Mouse (Mus musculus): ENCODE measurements around the gene Ralbp1. TPM values are rescaled to one million over a fixed set of nuclear protein-coding genes. Genes with fewer than 3 reads are reported as not detected.
A peak's percentile ranks its signal among the peaks of the same experiment; 100 is the strongest.

Ralbp1 gene
- total RNA-seq (2021) (10 to 100 TPM; 52.2 to 52.8 TPM), polyA plus RNA-seq (2012; rRNA removed) (23.7 and 28.4 TPM in 2 replicates)
- long read RNA-seq, transcript Ralbp1-202 (10 exons, 3,799 nt) = minor isoform, 5 of 62 reads
- long read RNA-seq, transcript Ralbp1-201 (10 exons, 3,811 nt) = major isoform, 41 of 62 reads
- long read RNA-seq, partial matches to known transcripts = 9 of 62 reads
- long read RNA-seq, other reads (novel, unspliced or antisense) = 7 of 62 reads

DNA sequence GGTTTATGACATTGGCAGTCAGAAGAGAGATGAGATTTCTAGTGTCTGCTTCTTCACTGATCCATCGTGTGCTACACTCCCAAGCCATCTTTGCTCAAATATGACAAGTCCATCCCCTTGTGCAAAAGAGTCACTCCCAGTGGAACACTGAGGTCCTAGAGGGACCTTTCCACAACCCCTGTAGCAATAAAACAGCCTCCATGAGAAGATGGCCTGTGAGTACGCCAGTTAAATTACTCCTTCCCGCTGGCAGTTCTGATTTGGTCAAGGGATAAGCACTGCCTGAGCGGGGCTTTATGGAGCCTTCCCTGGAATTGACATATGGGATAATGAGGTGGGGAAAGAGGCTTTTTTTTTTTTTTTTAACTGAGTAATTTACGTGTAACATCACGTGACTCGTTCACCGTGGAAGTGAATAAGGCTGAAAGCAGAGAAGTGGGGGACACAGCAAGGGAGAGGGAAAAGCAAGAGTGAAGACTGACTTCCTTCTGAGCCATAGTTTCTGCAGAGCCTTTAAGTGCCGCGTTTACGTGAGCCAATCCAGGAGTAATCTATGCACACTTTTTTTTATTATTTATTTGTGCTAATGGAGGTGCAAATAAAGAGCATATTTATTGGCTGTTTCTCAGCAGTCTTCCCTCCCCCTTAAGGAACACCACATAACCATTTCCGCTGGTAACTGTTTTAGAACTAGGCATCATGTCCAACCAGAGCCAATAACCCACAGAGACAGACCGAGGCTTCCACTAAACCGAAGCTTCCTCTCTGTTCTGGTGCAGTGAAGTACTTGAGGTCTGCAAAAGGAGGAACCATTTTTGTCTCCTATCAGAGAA lies at the start of gene Ralbp1:
Ralbp1 (minus strand) TSS at position 102 of the 833 bp plus-strand sequence.
- peak; percentile 47 for DNase-seq

DNA sequence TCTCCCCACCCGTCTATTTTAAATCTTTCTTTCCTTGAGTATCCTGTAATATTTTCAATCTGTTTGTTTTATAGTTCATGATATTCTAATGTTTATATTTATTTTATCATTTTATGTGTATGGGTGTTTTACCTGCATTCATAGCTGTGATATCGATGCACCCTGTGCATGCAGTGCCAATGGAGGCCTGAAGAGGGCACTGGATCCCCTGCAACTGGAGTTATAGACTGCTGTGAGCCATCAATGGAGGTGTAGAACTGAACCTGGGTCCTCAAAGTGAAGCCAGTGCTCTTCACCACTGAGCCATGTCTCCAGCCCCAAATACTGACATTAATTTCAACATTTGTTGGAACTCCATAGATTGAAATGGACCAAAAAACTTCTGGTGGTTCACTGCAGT lies 48.1 kb upstream of the Ralbp1 start:
- DNase-seq = no peak

DNA sequence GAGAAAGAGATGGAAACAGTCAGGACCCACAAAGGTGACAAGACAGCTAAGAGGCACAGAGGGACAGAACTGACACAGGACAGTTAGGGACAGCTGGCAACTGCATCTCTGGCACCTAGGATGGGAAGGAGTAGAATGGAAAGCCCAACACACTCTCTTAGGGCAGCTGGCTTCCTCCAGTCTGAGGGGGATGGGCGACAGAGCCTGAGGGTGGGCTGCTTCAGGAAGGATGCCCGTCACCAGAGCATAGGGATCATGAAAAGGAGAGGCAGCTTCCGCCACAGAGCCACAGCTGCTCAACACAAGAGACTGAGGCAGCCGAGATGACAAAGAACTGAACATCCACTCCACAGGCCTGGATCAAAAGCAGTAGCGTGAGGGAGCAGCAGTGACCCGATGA lies 45.9 kb upstream of the Ralbp1 start:
- no peak for DNase-seq

DNA sequence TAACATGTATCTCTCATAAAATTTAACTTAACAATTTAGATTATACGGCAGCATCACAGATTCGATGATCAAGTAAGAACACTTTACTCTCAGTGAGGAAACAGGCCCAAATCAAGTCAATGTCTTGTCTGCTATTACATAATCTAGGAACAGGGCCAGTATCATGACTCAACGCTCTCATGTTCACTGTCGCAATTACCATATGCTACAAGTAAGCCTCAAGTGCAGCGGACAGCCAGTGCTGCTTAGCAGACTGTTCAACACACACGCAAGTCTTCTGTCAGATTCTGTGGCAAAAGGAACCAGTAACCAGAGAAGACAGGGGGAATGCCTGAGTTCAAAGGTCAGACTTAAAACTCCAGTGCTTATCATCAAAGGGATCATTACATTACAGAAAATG lies 45.4 kb upstream of the Ralbp1 start:
- peak; percentile 82 for DNase-seq

DNA sequence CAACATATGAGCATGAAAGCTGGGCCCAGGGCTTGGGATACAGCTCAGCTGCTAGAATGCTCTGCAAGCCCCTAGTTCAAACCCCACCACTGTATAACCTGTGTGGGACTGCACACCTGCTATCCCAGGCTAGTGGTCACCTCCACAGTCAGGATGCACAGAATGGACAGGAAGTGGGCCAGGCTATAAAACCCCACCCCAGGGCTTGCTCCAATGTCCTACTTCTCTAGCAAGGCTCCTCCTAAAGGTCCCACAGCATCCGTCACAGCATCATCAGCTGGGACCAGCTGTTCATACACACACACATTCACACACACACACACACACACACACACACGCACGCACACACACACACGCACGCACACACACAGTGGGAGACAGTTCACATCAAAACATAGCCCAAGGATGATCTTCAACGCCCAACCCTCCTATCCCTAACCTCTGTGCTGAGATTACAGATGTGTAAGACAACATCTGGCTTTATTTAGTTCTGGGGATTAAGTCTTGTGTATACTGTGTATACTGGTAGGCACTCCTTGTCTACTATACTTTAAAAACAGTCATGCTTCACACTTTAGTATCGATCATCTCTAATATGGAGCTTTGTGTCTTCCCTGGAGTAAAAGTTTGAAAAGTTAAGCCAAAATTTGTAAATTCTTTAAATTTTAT lies 44.7 kb upstream of the Ralbp1 start:
- DNase-seq = no peak

DNA sequence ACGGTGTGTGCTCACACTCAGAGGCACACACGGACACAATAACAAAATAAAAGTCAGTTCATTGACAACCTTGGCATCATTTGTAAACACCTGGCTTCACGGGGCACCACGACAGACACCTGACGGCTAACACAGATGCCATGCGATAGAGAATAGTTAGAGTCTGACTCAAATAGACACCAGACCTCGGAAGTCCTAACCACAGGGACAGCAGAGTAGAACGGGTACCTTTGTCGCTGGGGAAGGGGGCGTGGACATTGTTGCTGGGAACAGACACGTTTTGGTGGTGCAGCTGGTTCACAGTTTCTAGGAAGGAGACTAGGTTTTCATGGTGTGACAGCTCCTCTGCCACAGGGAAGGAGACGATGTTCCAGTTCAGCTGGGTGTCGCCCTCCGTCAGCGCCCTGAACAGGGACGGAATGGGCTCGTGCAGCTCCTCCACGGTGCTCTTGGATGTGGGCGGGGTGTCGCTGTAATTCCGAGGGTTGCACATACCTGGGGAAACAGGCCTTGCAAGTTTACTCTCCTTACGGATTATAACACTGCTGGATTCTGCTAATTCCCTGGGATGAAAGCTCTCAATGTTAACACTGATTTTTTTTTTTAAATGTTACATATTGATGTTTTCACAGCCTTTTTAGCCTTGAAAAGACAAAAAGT lies 43.9 kb upstream of the Ralbp1 start:
- DNase-seq = no peak

DNA sequence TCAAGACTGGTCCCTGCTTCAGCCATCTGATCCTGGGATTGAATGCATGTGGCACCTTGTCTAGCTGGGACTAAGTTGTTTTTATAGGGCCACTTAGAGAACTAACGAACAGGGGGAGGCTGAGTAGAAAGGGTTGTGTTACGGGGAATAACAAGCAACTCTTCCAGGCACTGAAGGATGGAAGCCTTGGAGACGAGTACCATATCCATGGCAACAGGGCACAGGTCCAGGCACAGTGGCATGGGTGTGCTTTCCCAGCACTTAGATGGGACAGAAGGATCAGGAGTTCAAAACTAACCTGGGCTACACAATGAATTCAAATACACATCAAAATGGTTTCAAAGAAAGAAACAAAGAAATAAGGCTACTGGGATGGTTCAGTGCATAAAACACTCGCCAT lies 41.5 kb upstream of the Ralbp1 start:
- DNase-seq = no peak

DNA sequence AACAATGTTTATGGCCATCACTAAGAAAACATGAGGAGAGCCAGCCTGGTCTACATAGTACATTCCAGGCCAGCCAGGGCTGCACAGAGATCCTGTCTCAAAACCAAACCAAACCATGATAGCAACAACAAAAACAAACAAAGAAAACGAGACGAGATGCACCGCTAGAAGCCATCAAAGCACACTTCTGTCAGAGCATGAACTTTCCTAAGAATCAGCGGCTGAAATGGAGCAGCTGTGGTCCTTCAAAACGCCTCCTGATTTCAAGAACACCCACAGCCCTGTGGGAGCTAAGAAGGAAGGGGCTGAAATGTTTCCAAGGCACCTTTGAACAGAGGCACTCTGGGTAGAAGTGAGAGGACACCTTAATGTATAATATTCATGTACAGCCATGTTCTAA lies 38.6 kb upstream of the Ralbp1 start:
- DNase-seq = no peak

DNA sequence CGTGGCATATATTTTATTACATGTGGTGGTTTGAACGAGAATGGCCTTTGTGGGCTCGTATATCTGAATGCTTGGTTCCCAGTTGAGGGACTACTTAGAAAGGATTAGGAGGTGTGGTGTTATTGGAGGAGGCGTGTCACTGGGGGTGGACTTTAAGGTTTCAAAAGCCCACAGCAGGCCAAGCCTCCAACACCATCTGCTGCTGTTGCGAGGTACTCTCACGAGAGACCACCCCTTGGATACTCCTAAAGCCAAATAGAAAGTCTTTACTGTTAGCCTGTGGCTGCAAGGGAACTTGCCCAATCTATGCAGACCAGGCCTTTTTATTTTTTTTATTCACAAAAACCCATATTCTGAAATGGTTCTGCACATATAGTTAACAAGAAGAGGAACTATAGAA lies 36.4 kb upstream of the Ralbp1 start:
- no peak for DNase-seq

DNA sequence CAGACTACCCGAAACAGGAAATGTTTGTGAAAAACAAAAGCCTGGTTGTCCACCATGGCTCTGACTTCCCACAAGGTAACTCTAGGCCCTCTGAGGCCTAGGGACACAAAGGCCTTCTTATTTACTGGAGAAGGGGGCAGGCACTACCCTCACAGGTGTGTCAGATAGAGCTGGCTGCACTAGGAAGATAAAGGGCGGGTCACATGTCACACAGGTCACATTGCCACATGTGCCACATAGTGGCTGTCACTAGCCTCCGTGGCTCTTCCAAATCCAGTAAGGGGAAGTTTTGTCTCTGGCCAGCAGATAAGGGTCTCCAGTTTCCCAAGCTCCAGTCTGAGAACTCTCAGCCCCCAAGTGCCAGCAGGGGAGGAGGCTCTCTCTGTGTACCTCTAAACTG lies 33.6 kb upstream of the Ralbp1 start:
- no peak for DNase-seq

DNA sequence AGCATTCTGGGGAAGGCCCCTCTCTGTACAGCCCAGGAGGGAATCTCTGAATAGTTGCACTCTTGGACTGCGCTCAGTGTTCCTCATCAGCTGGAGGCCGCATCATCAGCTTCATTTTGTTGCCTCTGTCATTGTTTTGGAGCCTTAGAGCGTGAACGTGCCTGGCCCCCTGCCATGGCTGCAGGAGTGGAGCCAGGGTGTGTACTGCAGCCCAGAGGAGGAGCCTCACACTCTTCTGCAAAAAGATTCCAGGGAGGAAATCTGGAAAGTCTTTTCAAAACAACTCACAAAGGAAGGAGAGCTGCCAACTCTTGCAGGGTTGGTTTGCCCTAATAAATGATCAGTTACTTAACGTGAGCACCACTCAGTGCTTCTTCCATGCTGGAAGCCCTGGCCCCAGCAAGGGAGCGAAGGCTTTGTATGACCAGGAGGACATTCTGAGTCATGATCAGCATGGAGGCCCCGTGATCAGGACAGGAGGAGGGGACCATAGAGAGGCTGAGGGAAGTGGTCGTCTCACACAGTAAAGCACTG lies 30.6 kb upstream of the Ralbp1 start:
- DNase-seq = peak; percentile 78

DNA sequence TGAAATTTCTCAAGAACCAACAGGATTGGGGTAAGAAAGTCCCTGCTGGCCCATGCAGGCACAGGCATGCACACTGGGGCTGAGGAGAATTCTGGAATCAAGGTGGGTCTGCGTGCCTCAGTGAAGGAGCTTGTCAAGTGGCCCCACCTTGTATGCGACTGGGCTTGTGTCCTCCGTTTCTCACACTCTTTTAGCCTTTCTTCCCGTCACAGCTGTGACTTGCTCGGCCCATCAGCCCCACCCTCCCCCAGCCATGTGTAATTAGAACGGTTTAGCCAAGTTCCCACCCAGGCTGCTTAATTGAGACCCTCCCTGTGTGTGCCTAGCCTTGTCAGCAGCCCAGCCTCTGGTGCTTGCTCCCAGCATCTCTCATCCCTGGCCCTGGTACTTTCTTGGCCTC lies 28.5 kb upstream of the Ralbp1 start:
- DNase-seq = no peak

DNA sequence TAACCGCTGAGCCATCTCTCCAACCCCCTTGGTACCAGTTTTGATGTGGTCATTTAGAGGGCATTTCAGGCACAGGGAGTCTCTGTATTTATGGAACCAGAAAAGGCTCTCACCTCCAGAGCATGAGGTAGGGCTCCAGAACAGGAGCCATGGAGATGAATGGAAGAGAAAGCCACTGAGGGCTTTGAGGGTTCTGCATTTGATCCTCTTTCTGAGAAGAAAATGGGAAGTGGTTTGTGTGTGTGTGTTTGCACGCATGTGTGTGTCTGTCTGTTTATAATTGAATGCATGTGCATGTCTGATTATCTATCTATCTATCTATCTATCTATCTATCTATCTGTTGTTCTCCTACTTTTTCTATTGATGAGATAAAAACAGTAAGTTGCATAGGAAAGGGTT lies 26.6 kb upstream of the Ralbp1 start:
- no peak for DNase-seq

DNA sequence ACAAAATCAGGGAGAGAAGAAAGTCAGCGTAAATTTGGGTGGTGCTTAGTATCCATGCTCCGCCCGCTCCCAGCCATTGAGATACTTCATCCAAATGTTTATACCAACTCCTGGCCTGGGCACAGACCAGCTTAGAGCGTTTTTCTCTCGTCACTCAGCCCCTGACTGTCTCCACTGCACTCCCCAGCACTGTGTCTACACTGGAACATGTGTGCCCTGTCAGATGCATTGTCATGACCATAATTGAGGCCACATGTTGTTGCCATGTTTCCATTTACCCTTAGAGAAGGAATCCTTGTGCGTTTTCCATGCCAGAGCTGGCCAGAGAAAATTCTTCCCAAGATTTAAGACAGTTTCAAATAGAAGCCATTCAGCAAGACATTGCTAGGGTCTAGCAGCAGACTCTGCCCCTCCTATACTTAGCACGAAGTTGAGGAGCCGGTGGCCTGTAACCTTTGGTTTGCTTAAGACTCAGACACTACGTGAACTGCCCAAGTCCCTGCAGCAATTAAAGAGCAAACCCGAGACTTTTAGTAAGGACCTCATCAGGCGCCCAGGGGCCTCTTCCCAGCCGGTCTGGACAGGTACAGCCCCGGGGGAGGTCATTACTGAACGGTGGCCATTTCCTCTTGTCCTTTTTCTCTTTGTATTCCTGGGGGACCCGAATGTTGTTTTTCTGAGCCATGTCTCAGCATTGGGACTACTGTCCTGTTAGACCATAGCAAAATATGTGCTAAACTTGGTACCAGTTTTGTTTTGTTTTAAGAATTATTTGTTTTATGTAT lies 25.9 kb upstream of the Ralbp1 start:
- DNase-seq = no peak

DNA sequence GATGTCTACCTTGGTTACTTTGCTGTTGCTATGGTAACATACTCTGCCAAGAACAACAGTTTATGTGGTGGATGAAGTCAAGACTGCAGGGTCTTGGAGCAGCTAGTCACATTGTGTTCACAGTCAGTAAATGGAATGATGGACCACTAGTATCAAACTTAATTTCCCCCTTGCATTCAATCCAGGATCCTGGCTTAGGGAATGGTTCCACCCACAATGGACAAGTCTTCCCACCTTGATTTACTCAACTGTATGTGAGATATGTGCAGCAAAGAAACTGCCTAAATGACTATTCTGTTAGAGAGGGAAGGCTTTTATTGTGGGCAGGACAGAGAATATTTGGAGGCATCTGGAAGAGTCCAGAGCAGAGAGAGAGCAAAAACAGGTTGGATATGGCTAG lies 22.7 kb upstream of the Ralbp1 start:
- no peak for DNase-seq

DNA sequence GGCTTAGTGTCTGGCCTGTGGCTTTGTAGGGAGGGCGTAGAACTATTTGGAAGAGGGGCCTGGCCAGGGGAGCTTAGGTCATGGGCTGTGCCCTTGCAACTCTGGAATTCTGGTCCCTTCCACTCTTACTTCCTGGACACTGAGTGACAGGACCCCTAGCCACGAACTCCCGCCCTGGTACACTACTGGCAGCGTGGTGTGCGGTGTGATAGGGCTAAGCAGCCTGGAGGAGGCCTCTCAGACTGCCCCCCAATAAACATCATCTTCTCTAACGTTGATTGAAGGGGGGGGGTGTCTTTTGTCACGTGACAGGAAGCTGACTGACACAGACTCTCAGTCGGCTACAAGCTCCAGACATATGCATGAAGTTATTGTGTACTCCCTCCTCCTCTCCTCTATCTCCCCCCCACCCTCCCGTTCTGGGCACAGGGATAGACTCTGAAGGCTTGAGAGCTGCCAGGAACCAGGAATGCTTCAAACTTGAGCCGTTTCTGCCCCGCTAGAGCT lies 21.4 kb upstream of the Ralbp1 start:
- no peak for DNase-seq

DNA sequence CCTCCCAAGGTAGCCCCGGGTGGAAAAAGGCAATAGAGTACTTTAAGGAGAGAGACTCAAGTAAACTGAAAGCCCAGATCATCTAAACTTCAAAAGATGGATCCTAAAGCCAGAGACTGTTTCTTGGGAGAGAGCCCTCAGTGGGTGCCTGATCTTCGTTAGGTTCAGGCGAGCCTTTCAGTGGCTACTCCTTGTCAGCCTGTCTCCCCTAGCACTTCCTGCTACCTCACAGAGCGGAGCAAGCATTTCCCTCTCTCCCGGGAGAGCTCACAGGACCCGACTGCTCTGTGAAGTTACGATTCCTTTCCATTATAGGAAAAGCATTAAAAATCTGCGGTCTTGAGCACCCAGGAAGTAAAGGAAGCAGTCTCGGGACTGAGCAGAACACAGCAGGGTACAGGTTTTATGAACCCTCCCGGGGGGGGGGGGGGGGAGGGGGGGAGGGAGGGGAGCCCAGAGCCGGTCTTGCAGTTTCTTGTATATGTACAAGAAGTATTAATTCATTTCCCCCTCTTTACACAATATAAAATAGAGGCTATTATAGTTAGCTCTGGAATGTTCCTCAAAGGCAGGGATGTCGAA lies 20.8 kb upstream of the Ralbp1 start:
- DNase-seq = no peak

DNA sequence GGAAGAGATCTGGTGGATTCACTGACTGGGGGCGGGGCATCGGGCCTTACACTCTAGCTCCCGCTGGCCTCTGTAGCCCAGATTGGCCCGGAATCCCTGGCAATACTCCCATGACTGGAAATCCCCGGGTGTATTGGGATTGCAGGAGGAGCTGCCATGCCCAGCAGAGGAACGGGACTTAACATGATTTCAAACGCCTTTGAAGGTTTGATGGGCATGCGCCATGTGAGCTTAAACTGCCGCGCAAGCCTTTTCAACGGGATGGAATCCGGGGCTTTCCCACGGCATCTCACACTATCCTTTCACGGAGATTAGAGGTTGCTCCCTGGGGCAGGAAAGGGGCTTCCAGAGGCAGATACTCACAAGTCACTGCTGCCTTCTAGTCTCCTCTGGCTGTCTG lies 19.6 kb upstream of the Ralbp1 start:
- peak; percentile 5 for DNase-seq

DNA sequence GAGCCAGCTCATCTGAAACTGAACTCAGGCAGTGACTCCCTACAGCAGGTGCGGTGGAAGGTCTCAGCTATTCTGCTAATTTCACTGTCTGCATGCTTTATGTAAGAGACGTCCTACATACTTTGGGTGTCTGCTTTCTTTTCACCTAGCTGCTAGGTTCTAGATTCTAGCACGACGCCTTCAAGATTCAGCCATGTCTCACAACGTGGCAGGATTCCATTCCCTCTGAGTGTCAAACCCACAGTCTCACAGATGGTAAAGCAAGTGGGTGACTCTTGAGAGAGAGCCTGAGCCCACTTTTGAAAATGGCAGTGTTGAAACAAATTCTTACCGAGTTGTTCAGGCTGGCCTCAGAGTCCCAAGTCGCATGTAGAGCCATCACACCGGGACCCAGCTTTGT lies 18.2 kb upstream of the Ralbp1 start:
- no peak for DNase-seq

DNA sequence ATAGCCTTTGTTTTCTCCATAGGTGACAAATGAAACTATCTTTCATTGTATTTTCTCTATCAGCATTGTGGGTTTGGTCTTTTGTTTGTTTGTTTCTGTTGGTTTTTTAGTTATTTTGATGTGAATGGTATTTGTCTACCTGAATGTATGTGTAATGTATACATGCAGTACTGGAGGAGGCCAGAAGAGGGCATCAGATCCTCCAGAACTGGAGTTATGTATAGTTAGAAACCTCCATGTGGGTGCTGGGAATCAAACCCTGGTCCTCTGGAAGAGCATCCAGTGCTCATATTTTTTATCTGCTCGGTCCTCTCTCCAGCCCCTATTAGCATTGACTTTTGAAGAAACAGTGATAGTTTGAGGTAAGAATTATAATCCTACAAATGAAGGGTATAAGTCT lies 17.4 kb upstream of the Ralbp1 start:
- no peak for DNase-seq

DNA sequence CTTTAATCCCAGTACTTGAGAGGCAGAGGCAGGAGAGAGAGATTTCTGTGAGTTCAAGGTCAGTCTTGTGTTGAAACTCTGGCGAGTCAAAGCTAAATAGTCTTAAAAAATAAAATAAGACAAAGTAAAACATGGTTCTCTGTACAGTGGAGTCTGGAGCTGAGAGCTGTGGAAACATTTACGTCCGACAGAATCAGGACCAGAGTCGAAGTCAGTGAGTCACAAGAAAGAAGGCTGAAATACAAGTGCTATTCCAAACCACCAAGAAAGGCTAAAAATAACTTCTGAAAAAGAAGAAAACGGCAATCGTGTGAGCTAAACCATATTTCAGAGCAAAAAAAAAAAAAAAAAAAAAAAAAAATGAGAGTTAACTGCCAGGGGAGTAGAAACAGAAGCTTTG lies 16.7 kb upstream of the Ralbp1 start:
- DNase-seq = no peak
